Mouse (Mus musculus) gastrocnemius, postnatal 14 days (tissue): ENCODE measurements around the gene Trem1. TPM values are rescaled to one million over a fixed set of nuclear protein-coding genes. Genes with fewer than 3 reads are reported as not detected.

Experiments
- DNase-seq: peaks from one replicate; pipeline ENCODE4 v3.0.0; 2021; ENCODE audit warnings: mixed read lengths
- intact Hi-C: fragments of 180-260 bp; cut with DNase I; formaldehyde crosslinking; loops from one replicate; pipeline ENCODE4 v1.15.1; 2025; ENCODE audit warnings: low total_unique reads
- total RNA-seq, 2 experiments: library from RNA; stranded (reverse); gene quantifications; 2 replicates each; pipeline ENCODE4 v1.2.3; 2021

Trem1 gene
- total RNA-seq, 2 experiments from 2014 or later = not detected

- intact Hi-C loops = no loop called here
These were observed 34.2 kb downstream of the Trem1 start for GRCm38 (mm10) chr17:48266610-48267304.

GRCm38 (mm10) chr17:48267591-48267990, 35.0 kb downstream of the Trem1 start:
- intact Hi-C loops = no loop called here
- no peak for DNase-seq

More at GRCm38 (mm10) chr17:48266610-48267304, 34.2 kb downstream of the Trem1 start:
- no peak for DNase-seq

GRCm38 (mm10) chr17:48268276-48268675, 35.7 kb downstream of the Trem1 start:
- intact Hi-C loops = no loop called here
- no peak for DNase-seq

- DNase-seq = no peak
- intact Hi-C loops = loop anchor here (10.0 kb wide), 1 partner anchor 335 kb away; no protein-coding TSS in a partner anchor
These were observed 37.3 kb downstream of the Trem1 start for GRCm38 (mm10) chr17:48269833-48270232.

- intact Hi-C loops = loop anchor here (10.0 kb wide), 1 partner anchor 333 kb away; no protein-coding TSS in a partner anchor
- no peak for DNase-seq
These were observed 39.6 kb downstream of the Trem1 start for GRCm38 (mm10) chr17:48272158-48272557.

GRCm38 (mm10) chr17:48272598-48272997, 40.0 kb downstream of the Trem1 start:
- no peak for DNase-seq
- intact Hi-C loops = loop anchor here (10.0 kb wide), 1 partner anchor 332 kb away; no protein-coding TSS in a partner anchor

- intact Hi-C loops = loop anchor here (2.0 to 10.0 kb wide), 2 partner anchors 67 to 331 kb away; no protein-coding TSS in a partner anchor
- DNase-seq = no peak
These were observed 41.5 kb downstream of the Trem1 start for GRCm38 (mm10) chr17:48274098-48274497.

- peak; percentile 67 for DNase-seq
- intact Hi-C loops = loop anchor here (2.0 to 10.0 kb wide), 2 partner anchors 66 to 330 kb away; no protein-coding TSS in a partner anchor
These were observed 42.3 kb downstream of the Trem1 start for GRCm38 (mm10) chr17:48274885-48275284.

- DNase-seq = no peak
- intact Hi-C loops = loop anchor here (2.0 to 10.0 kb wide), 2 partner anchors 65 to 329 kb away; no protein-coding TSS in a partner anchor
These were observed 43.2 kb downstream of the Trem1 start for GRCm38 (mm10) chr17:48275736-48276135.

GRCm38 (mm10) chr17:48278381-48278780, 45.8 kb downstream of the Trem1 start:
- DNase-seq = no peak
- intact Hi-C loops = loop anchor here (10.0 kb wide), 1 partner anchor 326 kb away; no protein-coding TSS in a partner anchor

- intact Hi-C loops = loop anchor here (10.0 kb wide), 1 partner anchor 326 kb away; no protein-coding TSS in a partner anchor
- no peak for DNase-seq
These were observed 46.4 kb downstream of the Trem1 start for GRCm38 (mm10) chr17:48279002-48279401.

- intact Hi-C loops = no loop called here
These were observed 48.6 kb downstream of the Trem1 start for GRCm38 (mm10) chr17:48280943-48281738.

GRCm38 (mm10) chr17:48281739-48282085, 49.1 kb downstream of the Trem1 start:
- intact Hi-C loops = no loop called here

More at GRCm38 (mm10) chr17:48280943-48281738, 48.6 kb downstream of the Trem1 start:
- no peak for DNase-seq

GRCm38 (mm10) chr17:48286765-48287164, 54.2 kb downstream of the Trem1 start:
- no peak for DNase-seq
- intact Hi-C loops = no loop called here

More at GRCm38 (mm10) chr17:48281739-48282085, 49.1 kb downstream of the Trem1 start:
- no peak for DNase-seq

GRCm38 (mm10) chr17:48287276-48287675, 54.7 kb downstream of the Trem1 start:
- intact Hi-C loops = no loop called here
- DNase-seq = no peak

- intact Hi-C loops = no loop called here
These were observed 61.1 kb downstream of the Trem1 start for GRCm38 (mm10) chr17:48293500-48294194.

More at GRCm38 (mm10) chr17:48293500-48294194, 61.1 kb downstream of the Trem1 start:
- DNase-seq = no peak
